Mouse (Mus musculus): ENCODE data around the gene Lrrc7.

Gene Lrrc7

GRCm38 (mm10) chr3:158561987-158562360, at the start of gene Lrrc7:
Gene Lrrc7, minus strand, starts transcription at chr3:158562221.
- DNase-seq (ENCODE audit: low spot score in 2 of 2), result no peak

GRCm38 (mm10) chr3:158607065-158607464, 45.0 kb upstream of the Lrrc7 start:
- DNase-seq (ENCODE audit: low spot score in 2 of 2), result no peak

- no peak for DNase-seq (ENCODE audit: low spot score in 2 of 2)
Observed at GRCm38 (mm10) chr3:158605274-158605673, 43.3 kb upstream of the Lrrc7 start.

DNA sequence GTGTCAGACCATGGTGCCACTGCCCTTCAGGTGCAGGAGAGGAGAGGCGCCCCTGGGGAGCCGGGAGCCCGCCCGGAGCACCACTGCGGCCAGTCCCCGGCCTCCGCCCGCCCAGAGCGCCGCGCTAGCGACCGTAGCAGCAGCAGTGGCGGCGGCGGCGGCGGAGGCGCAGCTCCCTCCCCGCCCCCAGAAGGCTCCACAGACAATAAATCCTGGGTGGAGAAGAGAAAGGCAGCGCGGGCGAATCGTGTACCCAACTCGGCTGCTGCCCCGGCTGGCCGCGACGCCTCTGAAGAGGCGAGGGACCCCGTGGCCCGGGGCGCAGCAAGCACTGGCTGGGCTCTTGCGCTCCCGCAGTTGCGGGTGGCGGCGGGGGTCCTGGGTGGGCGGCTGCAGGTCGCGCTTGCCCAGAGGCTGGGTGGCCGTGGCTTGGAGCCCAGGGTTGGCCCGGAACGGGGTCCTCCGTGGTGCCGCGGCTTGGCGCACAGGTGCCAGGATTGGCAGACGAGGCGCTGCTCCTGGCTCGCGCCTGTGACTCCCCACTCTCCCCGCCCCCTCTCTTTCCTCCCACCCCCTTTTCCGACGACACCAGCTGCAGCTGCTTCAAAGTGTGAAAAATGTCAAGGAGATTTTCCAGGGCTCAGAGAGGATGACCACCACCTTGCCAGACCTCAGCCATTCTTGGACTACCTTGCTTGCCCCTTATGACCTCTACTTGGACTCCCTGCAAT, 600 bp downstream of the Lrrc7 start:
- no peak for DNase-seq (ENCODE audit: low spot score in 2 of 2)

DNA sequence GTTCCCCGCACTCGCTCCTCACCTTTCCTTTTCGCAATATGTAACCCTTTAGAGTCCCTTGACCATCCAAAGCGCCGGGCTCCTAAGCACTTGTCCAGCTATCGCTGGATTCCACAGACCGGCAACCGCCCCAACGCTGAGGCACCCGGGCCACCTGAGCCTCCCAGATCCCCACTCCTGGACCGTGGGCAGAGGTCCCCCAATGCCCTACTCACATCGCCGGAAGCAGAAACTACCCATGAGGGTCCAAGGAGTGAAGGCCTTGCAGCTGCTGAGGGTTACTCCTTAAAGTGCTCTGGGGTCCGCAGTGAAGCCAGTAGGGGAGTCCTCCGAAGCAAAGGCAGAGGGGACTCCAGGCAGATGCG, 1.1 kb downstream of the Lrrc7 start:
- no peak for DNase-seq (ENCODE audit: low spot score in 2 of 2)

DNA sequence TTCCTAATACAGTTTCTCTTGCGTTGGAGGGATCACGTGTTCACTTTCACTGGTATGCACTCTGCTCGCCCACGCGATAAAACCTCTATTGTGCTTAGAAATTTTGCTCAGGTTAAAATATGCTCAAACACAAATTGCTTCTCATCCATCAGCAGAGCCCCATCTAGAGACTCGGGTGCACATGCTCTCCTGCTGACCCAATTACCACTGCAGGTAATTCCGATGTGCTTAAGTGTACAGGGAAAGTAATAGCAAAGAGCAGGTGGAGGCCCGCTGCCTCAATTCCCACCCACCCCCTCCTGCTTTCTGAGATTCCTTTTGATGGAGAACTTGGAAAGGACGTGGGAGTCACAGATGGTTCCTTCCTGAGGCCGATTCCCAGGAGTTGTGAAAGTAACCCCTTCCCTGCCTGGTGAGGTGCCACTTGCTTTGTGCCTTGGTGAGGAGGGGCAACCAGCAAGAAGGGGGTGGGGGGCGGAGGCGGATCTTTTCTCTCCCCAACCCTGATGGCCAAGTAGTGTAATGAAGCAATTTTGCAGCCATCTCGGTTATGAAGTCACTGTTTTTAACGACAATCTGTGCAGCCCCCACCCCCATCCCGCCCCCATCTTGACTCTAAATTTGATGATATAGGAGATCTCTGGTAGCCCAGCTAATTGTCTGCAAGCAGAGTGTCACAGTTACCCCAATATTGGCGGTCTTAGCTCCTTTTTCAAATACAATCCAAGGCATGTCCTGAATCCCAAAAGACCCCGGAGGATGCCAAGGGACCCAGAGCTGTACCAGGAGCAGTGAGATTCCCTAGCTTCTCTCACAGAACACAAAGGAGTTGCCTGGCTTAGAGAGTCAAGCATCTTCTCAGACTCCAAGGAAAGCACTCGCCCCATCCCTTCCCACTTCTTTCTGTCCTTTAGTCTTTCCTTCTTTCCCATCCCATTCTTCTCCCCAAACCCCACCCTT, 2.0 kb downstream of the Lrrc7 start:
- no peak for DNase-seq (ENCODE audit: low spot score in 2 of 2)

GRCm38 (mm10) chr3:158559131-158559658, 2.8 kb downstream of the Lrrc7 start:
- no peak for DNase-seq (ENCODE audit: low spot score in 2 of 2)

DNA sequence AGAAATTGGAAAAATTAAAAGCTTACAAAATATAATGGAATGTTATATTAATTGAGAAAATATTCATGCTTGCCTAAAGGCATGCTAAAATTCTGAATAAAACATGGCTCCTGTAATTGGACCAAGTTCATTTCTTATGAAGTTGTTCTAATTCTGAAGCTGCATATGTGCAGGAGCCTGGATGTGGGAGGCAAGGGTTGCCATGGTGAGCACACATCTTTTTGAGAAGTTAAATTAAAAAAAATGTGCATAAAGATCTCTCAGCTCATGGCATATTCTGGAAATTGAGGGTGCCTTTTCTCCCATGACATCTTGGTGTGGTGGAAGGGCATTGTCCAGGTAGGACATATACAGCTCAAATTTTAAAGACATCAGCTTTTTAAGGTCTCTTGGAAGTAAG, 3.4 kb downstream of the Lrrc7 start:
- no peak for DNase-seq (ENCODE audit: low spot score in 2 of 2)

DNA sequence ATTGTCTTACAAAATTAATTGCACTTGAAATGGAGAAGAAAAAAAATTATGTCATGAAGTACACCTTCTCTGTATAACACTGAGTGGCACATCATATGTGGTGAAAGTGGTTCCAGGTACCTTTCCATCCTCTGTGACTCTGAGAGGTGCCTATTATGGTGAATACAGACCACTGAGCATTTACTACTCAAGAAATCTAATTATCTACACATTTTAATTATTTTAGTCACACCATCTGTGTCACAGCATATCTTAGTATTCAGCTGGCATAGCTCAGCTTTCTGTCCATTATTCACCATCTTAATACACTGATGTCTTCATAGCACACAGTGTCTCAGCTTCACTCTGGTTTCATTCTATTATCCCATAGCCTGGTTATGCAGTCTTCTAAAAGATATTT, 7.7 kb downstream of the Lrrc7 start:
- no peak for DNase-seq (ENCODE audit: low spot score in 2 of 2)

- no peak for DNase-seq (ENCODE audit: low spot score in 2 of 2)
Observed at GRCm38 (mm10) chr3:158552105-158552504, 9.9 kb downstream of the Lrrc7 start.

DNA sequence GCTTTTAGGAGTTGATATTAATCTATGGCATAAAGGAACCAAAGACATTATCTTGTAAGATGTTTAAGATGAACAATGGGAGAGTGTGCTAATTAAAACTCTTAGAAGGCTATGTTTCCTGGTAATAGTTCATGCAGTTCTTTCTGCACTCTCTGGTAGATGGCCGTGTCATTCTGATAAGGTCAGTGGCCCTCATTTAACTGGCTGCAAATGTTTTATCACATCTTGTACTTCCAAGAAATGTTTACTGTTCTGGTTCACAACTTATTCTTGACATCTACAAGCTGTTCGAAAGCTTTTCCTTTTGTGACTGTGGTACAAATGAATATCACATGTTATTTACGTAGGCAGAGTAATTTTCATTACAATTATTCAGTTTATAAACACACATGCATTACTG, 18.5 kb downstream of the Lrrc7 start:
- DNase-seq (ENCODE audit: low spot score in 2 of 2), result no peak

GRCm38 (mm10) chr3:158532859-158533258, 29.2 kb downstream of the Lrrc7 start:
- DNase-seq (ENCODE audit: low spot score in 2 of 2), result no peak

GRCm38 (mm10) chr3:158528471-158528870, 33.5 kb downstream of the Lrrc7 start:
- no peak for DNase-seq (ENCODE audit: low spot score in 2 of 2)

GRCm38 (mm10) chr3:158493730-158494129, 68.3 kb downstream of the Lrrc7 start:
- no peak for DNase-seq (ENCODE audit: low spot score in 2 of 2)

GRCm38 (mm10) chr3:158479677-158480076, 82.3 kb downstream of the Lrrc7 start:
- DNase-seq (ENCODE audit: low spot score in 2 of 2), result no peak

DNA sequence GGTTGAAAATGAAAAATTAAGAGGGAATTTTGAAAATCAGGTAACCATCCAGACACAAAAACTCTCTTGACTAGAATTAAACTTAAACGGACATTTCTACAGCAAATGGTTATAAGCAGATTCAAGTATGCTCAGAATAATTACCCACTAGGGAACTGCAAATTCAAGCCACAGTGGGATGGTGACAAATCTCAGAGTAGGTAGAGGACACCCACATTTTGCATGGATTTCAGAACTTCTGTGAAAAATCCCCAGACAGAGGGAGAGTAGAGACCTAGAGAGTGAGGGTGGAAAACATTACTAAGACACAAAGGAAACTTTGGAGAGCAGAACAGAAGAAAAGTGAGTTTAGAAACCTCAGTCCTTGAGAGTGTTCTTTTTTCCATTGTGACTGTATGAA, 161.4 kb downstream of the Lrrc7 start:
- DNase-seq (ENCODE audit: low spot score in 2 of 2), result no peak

DNA sequence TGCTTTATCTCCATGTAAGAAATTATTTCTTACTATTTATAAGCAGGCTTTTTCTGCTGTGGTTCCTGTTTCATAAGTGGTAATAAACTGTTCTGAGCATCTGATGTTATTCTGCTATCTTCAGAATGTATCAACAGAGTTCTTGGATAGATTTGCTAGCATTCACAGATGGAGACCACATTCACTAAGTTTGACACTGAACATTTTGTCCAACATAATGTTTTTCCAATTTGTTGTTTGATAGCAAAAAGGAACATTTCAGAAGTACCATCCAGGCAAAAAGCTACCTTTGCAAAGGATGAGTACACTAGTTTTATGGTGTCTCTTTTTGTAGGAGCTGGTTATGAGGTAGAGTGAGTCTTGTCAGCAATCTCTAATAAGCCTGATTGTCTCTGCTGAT, 170.5 kb downstream of the Lrrc7 start:
- no peak for DNase-seq (ENCODE audit: low spot score in 2 of 2)

- no peak for DNase-seq (ENCODE audit: low spot score in 2 of 2)
Observed at GRCm38 (mm10) chr3:158388076-158388454, 174.0 kb downstream of the Lrrc7 start.

GRCm38 (mm10) chr3:158387413-158388075, 174.5 kb downstream of the Lrrc7 start:
- no peak for DNase-seq (ENCODE audit: low spot score in 2 of 2)

DNA sequence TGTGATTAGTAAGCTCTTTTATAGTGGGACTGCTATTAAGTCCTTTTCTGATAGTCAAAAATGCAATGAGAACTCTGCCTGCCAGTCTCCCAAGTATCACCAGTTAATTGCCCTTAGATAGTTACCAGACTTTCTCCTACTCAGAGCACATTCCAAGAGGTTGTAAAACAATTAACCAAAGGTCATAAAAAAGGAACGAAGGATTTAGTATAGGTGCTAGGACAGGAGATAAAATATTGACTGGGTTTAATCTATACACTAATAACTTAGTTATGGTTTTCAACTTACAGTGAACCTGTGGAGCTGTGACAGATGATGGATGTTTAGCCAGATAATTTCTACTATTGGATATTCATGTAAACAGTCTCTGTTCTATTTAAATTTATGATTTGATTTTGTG, 175.2 kb downstream of the Lrrc7 start:
- no peak for DNase-seq (ENCODE audit: low spot score in 2 of 2)

- no peak for DNase-seq (ENCODE audit: low spot score in 2 of 2)
Observed at GRCm38 (mm10) chr3:158375885-158376284, 186.1 kb downstream of the Lrrc7 start.

DNA sequence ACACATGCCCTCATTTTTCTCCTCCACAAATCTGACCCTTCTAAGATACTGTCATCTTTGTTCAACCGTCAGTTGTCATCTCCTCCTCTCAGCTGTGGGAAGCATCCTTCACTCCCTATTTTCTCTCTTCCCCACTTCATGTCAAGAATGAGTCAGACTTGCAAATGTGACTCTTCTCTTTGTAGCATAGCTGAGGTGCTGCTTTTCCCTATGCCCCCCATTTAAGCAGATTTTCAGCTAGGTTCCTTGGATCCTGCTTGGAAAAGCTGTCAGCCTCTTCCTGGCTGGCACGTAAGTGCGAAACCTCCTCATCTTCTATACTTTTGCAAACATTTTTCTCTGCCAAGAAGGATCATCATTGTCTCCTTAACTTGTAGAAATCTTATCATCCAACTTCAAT, 192.9 kb downstream of the Lrrc7 start:
- no peak for DNase-seq (ENCODE audit: low spot score in 2 of 2)

Measured in heart, adult 9 months (tissue).